Mouse (Mus musculus) cerebellum, adult 2 months (tissue): ENCODE results near the gene Clec12b.
A peak's percentile ranks its signal among the peaks of the same experiment; 100 is the strongest.

ENCODE experiments used
- CTCF ChIP-seq: fragments of 200-500 bp; IDR thresholded peaks from 2 replicates; pipeline ENCODE4 v1.5.1; 2011; ENCODE audit warnings: low read depth, mild to moderate bottlenecking, control low read depth, low read length, moderate library complexity, borderline replicate concordance; ENCODE audit not compliant: insufficient read depth
- POLR2A ChIP-seq: fragments of 200-500 bp; IDR thresholded peaks from 2 replicates; pipeline ENCODE4 v1.6.1; 2011; ENCODE audit warnings: low read length, control low read depth, borderline replicate concordance; ENCODE audit not compliant: insufficient read depth

DNA sequence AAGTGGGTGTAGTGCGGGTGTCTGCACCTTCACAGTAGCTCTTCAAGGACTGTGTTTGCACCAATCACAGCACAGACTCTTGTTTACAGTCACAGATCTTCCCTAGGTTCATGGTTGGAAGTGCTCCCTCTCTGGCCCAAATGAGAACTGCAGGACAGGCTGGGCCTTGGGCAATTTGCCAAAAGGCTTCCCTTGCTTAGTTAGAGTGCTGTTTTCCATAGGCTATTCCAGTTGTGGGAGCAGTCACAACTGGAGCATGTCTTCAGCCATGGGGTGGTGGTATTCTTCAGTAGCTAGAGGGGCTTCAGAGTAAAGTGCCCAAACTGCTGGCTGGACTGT is 38.0 kb upstream of the Clec12b start:
- TF ChIP-seq CTCF (peak; percentile 72), POLR2A (no peak)
